Mouse (Mus musculus) layer of hippocampus, adult 8-10 months (tissue): ENCODE measurements around the gene Tmc6. TPM values are rescaled to one million over a fixed set of nuclear protein-coding genes. Genes with fewer than 3 reads are reported as not detected.

Experiments used
- total RNA-seq, 4 experiments: library from RNA; stranded (reverse); gene quantifications; 2 replicates each; pipeline ENCODE4 v1.2.4; 2022

Tmc6 gene
- total RNA-seq, 4 experiments from 2014 or later, result 11.6 to 27.6 (median 16.2) TPM

Other genes starting within 250 kb of the Tmc6 start
- 10 to 100 TPM; 69.4 to 83.2 (median 76.7) TPM for gene Tnrc6c, start 127.9 kb downstream of the Tmc6 start, total RNA-seq
- 1 to 10 TPM in 2 of 4 experiments, under 1 TPM in 2; 0.52 to 1.5 (median 0.85) TPM for gene Tmc8, start 122 bp downstream of the Tmc6 start, total RNA-seq
- 1 to 10 TPM in 1 of 4 experiments, under 1 TPM in 2, not detected in 1; 0.61 to 1.2 (median 0.75) TPM for gene 6030468B19Rik, start 15.5 kb upstream of the Tmc6 start, total RNA-seq
- gene Gm20708, start 27.5 kb upstream of the Tmc6 start, total RNA-seq, result 1 to 10 TPM in 3 of 4 experiments, not detected in 1; 1.7 to 2.2 (median 1.9) TPM
- 10 to 100 TPM; 11.4 to 33.5 (median 24.5) TPM for gene Syngr2, start 27.5 kb upstream of the Tmc6 start, total RNA-seq
- gene Afmid, start 43.7 kb upstream of the Tmc6 start, total RNA-seq, result 1 to 10 TPM; 4.0 to 5.4 (median 4.2) TPM
- 1 to 10 TPM in 1 of 4 experiments, under 1 TPM in 3; 0.54 to 1.3 (median 0.88) TPM for gene Tk1, start 43.9 kb upstream of the Tmc6 start, total RNA-seq
- gene Birc5, start 67.1 kb upstream of the Tmc6 start, total RNA-seq, result 1 to 10 TPM in 2 of 4 experiments, under 1 TPM in 2; 0.12 to 1.6 (median 0.86) TPM
- gene Tmem235, start 78.6 kb upstream of the Tmc6 start, total RNA-seq, result under 1 TPM in 1 of 4 experiments, not detected in 3; 0.24 TPM
- 1 to 10 TPM; 3.1 to 5.9 (median 5.6) TPM for gene Tha1, start 91.3 kb upstream of the Tmc6 start, total RNA-seq
- 1 to 10 TPM in 3 of 4 experiments, under 1 TPM in 1; 0.81 to 7.9 (median 3.3) TPM for gene Socs3, start 187.8 kb upstream of the Tmc6 start, total RNA-seq
- 10 to 100 TPM; 71.3 to 80.4 (median 78.8) TPM for gene Pgs1, start 204.1 kb upstream of the Tmc6 start, total RNA-seq